Mouse (Mus musculus): ENCODE measurements at regions not wholly inside any gene's neighbourhood (a gene's known extent, or its start where the extent isn't known, plus 50 kb on each side); places are given as distances from the start of the nearest gene placed in this dataset.

GRCm38 (mm10) chr2:174858011-174858834 lies 97.8 kb downstream of the Edn3 start:
- TF ChIP-seq CTCF (IDR thresholded peaks at IDR 0.05; ENCODE audit: extremely low read depth, insufficient read depth, low read length) (peak; percentile 86), POLR2A (IDR thresholded peaks at IDR 0.05; ENCODE audit: extremely low read depth, insufficient read depth, low read length) (no peak)
